Mouse (Mus musculus): ENCODE measurements around the gene Agpat2.
A peak's percentile ranks its signal among the peaks of the same experiment; 100 is the strongest.

The Agpat2 gene

DNA sequence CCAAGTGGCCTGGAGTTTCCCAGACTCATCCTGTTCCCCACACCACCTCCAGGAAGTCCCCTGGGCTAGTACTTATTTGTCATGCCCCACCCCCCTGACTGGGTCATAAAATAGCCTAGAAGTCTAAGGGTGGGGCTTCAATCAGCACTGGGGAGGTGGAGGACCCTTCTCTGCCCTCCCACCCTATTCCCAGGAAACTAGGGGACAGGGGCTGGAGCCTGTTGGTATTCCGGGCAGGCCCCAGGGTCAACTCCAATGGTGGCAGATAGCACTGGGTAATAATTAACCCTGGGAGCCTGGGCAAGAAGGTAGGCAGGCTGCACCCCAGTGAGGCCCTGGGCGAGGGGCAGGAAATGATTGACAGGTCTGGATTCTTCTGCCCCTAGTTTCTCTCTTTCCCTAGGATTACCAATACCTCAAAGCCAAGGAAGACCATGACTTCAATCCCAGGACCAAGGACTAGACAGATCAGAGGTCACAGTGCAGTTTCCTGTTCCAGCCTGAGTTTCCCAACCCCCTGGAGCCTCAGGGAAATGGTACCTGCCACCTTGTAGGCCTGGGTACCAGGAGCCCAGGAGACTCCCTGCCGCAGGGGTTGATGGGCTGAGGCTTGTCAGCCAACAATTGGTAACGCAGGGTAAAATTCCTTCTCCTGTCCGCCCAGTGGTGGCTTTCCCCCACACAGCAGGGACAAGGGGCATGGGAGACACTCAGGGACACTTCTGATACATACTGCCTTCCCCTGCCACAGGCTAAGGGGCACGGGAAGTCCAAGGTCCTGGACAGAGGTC lies 9.1 kb downstream of the Agpat2 start:
- no peak for DNase-seq

DNA sequence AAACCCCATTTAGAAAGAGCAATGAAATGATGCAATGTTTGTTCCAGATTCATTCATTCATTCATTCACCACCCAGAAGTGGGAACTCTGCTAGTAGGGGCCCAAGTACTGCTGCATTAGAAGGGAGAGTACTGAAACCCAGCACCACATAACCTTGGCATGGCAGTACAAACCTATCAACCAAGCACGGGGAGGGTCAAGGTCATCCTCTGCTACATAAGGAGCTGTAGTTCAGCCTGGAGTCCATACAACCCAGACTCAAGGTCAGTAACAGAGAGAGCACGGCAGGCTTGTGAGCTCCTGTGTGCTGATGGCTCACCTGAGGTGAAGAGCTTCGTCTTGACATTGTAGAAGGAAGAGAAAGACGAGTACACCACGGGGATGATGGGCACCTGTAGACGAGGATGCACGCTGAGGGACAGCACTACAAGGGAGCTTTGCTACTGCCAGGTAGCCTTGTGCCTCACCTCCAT lies 9.7 kb downstream of the Agpat2 start:
- DNase-seq = no peak

DNA sequence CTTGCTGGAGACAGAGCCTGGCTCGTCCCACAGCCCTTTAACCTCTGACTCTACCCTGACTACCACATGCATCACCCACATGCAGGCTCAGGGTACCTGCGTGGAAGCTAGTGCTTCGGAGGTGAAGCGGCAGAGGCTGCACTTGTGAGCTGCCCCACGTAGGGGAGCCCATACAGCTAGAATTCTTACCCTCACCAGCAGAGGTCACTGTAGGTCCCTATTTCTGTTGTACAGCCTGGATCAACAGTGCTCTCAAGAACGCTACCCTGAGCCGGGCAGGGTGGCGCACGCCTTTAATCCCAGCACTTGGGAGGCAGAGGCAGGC lies 10.2 kb downstream of the Agpat2 start:
- DNase-seq = peak; percentile 60 to 61

DNA sequence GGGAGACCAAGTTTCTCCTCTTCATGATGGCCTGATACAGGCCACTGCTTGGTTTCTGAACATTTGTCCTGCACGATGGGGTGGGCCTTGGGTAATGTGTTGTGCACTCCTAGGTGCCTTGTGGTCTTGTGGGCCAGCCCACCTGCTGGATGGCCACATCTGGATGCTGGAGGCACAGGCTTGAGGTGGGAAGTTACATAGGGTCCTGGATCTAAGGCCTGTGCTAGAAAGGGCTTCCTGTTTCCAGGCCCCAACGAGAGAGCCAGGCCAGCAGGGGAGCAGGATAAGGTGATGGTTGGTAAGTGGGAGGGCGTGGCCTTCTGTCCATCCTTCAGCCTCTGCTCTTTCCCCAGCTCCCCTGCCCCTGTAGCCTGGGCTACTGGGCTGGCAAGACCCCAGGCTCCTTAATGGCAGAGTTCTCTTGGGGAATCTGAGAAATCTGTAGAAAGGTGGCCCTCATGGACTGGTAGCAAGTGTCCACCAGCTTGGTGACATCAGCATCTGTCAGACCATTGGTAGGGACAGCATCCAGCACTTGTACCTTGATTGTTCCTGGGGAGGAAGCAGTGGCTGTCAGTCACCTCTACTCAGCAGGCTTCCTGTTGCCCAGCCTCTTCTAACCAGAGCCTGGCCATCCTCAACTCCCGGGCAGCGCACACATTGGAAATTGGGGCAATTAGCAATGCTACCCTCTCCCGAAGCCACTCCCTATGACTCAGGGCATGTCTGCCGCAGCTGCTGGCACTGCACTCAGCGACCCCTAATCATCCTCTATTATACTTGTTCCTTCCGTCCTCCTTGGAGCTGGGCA lies 10.8 kb downstream of the Agpat2 start:
- DNase-seq = no peak

DNA sequence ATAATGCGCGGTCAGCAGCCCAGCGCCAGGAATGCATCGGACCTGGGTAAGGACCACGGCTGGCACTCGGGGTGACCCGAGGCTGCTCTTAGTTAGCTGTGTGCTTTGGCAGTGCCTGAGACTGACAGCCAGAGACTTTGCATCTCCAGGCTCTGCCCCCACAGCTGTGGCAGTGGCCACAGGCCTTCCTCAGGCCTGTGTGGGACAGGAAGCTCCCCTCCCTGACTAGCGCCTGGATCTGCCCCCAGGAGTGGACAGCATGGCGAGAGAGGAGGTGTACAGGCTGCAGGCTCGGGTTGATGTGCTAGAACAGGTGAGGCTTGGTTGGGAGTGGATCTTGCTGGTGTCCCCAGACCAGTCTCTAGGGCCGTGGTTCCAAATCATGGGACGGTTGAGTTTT lies 12.8 kb downstream of the Agpat2 start:
- no peak for DNase-seq

DNA sequence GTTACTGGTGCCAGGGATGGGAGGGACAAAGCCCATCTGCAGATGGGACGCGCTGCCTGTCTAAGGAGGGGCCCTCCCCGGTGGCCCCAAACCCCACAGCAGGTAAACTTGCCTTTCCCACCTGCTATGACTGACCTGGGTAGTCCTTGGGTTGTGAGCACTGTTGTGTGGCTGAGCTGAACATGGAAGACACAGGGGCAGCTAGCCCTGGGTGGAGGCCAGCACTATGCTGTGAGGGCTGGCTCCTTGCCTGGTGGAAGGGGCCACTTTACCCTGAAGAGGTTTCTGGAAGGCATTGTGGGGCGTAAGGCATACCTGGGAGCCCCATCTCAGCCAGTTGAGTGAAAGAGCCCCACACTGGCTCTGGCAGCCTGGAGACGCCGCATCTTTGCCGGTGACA lies 13.3 kb downstream of the Agpat2 start:
- peak; percentile 85 to 88 for DNase-seq

DNA sequence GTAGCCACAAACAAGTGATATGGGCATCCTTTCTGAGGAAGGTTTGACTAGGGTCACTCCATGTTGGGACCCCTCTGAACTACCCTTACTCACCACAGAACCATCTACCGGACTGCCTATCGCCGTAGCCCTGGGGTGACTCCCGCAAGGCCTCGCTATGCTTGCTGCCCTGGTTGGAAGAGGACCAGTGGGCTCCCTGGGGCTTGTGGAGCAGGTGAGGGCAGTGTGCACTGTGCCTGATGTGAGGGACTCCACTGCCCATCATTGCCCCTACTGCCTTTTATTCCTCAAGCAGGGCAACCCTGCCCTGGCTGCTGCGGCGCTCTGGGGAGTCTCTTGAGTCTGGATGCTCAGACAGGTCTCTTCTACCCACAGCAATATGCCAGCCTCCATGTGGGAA lies 13.9 kb downstream of the Agpat2 start:
- DNase-seq = no peak

DNA sequence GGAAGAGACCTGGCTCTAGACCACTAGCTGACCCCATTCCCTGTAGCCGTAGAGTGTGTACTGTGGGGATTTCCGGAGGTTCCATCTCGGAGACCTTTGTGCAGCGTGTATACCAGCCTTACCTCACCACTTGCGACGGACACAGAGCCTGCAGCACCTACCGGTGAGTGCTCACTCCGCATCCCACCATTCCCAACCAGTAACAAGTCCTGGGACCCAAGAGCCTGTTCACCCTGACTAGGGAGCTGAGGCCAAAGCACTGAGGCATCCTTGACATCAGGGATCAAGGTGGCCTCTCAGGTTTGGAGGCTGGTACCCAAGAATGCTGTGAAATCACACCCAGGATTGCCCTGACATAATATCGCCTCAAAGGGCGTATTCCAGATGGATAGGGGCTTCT lies 14.9 kb downstream of the Agpat2 start:
- no peak for DNase-seq

DNA sequence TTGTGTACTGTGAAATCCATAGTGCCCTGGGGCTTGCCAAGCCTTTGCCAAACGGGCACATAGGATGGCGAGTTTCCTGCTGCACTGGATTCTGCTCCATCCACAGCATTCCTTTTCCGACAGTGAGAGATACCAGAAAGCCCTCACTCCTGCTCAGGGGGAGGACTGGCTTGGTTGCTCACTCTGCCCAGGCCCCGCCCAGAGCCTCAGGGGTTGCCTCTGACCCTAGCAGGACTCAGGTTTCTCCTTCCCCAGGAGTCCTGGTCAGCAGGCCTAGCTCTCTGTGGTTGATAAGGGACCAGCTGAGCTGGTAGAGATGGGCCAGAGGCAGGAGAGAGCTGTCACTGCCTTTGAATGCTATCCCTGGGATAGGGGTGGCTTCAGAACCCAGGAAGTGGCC lies 15.6 kb downstream of the Agpat2 start:
- DNase-seq = no peak

DNA sequence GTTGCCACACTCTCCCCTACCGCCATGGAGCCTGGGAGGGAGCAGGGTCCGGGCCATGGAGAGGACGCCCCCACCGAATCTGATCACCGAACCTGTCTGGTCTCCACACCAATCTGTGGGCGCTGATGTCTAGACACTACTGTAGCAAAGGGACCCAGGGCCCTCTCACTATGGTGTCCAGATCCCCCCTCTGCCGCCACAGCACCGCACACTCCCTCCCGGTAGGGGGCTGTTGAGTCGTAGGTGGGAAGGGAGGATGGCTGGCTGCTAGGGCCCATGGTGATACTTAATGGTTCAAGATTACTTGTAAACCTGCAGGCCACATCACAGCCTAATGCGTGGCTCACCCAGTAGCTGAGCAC lies 17.2 kb downstream of the Agpat2 start:
- DNase-seq = no peak

DNA sequence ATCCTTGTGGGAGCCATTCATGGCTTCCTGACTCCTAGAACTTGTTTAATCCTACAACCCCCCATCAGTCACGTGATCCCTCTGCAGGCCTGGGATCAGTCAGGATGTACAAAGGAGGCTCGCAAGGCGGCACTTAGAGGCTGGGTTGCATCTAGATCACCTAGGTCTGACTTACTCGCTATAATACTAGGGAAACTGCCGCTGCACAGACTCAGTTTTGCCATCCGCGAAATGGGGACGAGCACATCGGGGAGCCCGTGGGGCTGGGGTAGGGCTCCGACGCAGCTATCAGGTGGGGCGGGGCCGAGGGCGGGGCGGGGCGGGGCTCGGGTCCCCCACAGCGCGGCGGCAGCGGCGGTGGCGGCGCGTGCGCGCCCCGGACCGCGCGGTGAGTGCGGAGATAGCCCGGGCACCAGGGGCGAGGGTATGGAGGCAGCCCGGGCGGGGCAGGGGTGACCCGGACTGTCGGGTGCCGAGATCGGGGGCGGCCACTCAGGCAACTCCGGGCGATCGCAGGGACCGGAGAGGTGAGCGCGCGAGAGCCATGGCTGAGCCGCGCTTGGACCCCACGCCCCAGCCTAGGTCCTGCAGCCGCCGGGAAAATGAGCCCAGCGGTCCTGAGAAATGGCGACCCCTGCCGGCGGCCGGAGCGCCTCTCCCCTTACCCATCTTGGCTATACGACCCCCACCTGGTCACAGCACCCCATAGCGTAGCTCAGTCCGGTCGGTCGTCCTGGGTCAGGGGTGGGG lies 17.7 kb downstream of the Agpat2 start, which contains the start of gene Gm20532:
Gene Gm20532 (plus strand): TSS at position 346 of the 750 bp plus-strand sequence.
- DNase-seq = peak; percentile 91 to 93

DNA sequence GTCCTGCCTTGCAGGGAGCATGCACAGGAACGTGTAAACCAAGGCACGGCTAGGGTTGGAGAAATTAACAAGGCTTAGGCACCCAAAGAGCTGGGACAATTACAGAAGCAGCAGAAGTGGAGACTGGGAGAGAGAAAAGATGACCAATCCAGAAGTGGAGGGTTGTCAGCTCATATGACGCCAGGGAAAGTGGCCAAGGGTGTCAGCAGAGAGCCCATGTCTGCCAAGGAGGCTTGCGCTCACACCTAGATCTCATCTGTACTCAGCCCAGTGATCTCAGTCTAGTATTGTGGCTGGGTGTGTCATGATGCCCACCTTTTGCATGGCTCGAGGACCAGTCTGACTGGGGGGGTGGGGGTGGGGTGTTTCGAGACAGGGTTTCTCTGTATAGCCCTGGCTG lies 18.5 kb downstream of the Agpat2 start:
- DNase-seq = peak; percentile 64 to 68

DNA sequence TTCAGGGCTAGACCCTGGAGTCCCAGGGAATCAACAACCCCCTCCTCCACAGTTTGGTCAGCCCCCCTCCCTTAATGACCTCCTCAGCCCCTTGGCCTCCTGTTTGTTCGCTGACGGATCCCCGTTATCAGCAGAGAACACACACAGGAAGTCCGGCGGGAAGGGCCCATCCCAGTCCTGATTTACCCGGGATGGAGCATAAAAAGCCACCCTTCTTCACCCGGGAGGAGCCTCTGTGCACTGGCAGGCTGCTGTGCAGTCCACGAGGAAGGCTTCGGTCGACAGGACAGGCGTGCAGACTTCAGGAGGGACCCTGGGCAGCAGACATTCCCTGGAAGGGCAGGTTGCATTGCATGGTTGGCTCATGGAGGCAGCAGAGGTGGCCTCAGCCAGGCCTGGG lies 20.6 kb downstream of the Agpat2 start:
- DNase-seq = no peak

DNA sequence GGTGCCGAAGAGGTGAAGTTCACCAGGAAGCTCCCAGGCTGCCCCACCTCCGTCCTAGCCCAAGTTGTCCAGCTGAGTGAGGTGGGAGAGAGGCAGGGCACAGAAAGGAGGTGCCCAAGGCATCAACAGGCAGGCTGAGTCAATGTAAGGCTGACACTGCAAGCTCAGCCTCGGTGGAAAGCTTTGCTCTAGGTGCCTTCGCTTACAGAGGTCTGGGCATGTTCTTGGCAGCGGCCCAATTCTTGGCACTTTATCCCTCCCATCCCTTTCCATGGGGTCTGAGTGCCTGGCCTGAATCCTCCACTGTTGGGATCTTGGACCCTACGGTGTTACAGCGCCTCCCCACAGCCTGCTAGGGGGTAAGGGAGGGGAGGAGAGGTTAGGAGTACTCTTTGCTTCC lies 21.5 kb downstream of the Agpat2 start:
- DNase-seq = peak; percentile 50 to 54

DNA sequence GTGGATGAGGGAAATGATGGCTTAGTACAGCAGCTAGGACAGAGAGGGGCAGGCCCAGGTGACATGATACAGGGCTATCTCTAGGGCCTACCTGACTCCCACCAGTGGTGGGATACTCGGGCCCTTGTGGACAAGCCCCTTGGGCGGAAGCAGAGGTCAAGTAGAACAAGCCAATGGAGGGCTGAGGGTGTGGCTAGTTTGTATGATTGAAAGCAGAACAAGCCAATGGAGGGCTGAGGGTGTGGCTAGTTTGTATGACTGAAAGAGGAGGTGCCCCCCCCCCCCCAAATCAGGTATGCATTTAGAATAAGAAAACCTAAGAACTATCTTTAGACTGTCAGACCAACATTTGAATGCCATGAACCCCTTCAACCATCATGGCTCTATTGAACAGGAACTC lies 22.0 kb downstream of the Agpat2 start:
- DNase-seq = no peak

DNA sequence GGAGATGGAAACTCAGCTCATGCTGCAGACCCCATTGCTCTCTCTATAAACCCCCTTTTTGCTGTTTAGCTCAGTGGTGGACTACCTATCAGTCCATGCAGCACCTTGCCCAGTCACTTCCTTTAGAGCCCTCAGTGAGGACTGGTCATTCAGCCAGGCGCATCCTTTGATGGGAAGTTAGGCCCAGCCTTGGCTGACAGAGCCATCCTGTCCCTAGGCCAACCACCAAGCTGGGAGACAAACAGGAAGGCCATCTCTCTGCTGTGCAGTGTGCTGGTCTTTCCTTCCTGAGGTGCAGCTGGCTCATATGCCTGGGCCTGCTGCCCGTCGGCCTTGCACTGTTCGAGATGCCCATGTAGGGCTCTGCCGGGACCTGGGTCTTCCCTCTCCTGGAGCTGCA lies 23.5 kb downstream of the Agpat2 start:
- DNase-seq = no peak

DNA sequence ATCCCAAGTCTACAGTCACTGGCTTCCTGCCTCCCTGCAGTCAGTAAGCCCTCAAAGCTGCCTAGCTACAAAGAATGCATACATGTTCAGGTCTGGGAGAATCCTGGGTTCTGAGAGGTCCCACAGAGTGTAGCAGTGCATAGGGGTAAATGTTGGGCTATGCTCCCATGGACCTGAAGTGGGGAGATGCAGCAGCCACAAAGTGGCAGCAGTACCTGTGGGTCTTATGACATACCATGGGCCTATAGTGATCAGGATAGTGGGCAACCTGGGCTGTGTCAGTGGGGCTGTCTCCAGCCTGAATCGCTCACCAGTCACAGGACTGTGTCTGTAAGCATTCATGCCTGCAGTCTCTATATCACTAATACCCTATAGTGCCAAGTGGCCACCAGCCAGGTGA lies 24.5 kb downstream of the Agpat2 start, which contains the start of gene Egfl7:
Gene Egfl7 (plus strand): TSS at position 301 of the 400 bp plus-strand sequence.
- DNase-seq = no peak

DNA sequence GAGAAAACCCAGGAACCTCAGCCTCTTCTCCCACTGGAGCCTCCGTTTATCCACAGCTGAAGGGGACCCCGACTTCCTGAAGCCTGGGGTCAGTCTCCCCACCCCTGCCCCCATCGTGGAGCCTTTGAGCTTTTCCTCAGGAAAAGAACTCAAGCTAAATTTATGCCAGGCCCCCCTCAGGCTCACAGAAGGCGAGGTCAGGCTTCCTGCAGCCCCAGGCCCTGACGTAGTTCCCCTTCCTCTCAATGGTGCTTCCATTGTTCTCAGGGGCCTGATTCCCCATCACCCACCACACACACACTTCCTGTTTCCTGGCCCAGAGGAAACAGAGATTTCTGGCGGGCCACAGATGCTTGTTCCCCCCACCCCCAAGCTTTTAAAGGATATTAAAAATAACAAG lies 25.8 kb downstream of the Agpat2 start:
- no peak for DNase-seq

DNA sequence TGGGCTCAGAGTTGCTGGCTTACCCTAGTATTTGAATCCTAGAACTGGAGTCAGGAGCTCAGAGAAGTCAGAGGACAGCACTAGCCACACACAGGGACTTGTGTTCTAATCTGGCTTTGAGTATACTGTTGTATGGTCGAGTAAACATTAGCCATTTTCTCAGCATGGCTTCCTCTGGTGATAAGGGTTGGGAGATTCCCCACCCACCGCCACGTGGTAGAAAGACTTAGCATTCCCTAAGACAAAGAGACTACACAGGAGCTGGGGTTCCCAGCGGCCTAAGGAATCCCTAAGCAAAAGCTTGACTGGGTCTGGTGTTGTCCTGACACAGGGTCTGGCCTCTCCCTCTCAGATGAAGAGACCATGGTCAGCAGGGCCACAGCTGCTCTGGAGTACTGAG lies 27.8 kb downstream of the Agpat2 start:
- no peak for DNase-seq

DNA sequence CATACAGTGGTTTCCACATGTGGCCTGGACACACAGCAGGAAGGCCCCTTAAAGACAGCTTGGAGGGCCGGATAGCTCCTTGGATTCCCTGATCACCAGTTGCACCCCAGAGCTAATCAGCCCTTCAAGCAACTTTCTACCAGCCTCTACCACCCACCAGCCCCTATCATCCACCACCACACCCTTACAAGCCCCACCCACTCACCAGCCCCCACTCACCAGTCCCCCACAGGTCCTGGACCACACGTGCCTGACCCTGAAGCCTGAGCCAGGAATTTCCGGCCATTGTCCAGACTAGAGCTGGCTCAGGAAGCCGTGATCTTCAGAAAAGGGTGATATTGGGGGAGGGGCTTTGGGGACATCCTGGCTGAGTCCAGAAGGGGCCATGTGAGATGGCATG lies 28.4 kb downstream of the Agpat2 start:
- DNase-seq = no peak

DNA sequence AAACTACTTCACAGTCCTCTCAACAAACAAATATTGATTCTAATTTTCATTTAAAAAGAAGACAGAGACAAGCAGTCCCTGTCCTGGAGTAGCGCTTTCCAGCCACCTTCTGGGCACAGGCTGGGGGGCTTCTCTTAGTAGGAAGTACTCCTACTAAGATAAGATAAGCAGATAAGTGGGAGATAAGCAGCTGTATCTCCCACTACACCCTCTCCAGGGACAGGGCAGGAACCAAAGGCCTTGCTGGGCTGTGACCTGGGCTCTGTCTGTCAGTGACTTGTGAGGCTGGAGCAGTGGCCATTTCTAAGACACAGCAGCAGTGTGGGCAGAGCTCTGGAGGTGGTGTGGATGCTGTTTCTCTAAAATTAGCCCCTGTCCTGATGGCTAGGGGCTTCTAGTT lies 28.8 kb downstream of the Agpat2 start:
- no peak for DNase-seq

DNA sequence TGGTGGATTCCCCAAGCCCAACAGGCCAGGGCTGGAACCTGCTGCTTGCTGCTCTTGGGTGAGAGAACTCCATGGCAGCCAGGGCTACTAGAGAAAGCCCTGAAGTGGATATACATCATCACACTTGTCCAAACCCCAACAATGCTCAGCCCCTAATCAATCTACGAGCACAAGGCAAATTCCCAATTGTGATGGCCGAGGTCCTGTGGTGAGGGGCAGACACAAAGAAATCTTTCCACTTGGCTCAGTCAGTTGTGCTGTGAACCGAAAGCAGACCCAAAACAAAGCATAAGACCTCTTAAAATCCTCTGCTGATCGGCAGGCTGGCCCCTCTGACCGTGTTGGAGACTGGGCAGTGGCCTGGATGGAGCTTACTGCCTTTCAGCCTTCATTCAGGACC lies 29.4 kb downstream of the Agpat2 start:
- no peak for DNase-seq

DNA sequence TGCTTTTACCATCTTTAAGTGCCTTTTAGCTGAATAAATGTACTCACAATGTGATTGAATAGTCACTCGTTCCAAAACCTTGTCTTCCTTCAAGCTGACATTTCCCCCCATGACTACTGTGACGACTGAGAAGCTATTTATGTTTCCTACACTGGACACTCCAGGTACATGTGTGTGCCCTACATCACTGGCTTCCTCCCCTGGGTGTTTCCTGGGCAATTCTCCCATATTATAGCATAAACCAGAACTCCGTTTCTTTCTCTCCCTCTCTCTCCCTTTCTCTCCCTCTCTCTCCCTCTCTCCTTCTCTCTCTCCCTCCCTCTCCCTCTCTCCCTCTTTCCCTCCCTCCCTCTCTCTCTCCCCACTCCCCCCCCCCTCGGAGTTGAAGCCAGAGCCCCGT lies 30.4 kb downstream of the Agpat2 start:
- DNase-seq = peak; percentile 54 to 56

DNA sequence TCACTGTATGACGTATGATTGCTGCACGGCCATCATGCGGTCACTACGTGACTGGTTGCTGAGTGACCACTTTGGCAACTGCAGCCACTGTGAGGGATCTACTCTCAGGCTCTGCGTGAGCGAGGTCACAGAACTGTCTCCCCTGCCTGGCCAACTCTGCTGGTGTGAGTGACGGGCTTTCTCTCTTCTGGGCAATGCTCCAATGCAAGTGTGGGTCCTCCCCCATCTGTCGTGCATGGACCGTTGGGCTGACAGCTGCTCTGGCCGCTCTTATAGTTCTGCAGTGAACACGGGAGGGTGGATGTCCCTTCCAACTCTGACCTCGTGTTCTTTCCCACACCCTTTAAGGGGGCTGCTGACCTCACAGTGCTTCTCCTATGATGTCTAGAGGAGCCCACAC lies 30.8 kb downstream of the Agpat2 start:
- DNase-seq = peak; percentile 85 to 88

All from cerebellum, postnatal 10 days (tissue).